Mouse (Mus musculus) fibroblast of lung, adult 2 months (primary cell): ENCODE data around the gene Slc2a4.
"Not testable (repeated sequence)": the region's sequence is repeated elsewhere in the genome, so short reads cannot be mapped to it uniquely, and the experiment has no call there.

Source experiments
- DNase-seq: peaks from one replicate; pipeline ENCODE4 v3.0.0-alpha.2; 2011; ENCODE audit warnings: low read depth

Slc2a4 gene

GRCm38 (mm10) chr11:69970775-69971174 lies 22.8 kb upstream of the Slc2a4 start:
- DNase-seq = no peak

- no peak for DNase-seq
Measured at GRCm38 (mm10) chr11:69970222-69970621, 22.2 kb upstream of the Slc2a4 start.

GRCm38 (mm10) chr11:69968793-69969192 lies 20.8 kb upstream of the Slc2a4 start:
- DNase-seq = no peak

GRCm38 (mm10) chr11:69966860-69967517 lies 19.0 kb upstream of the Slc2a4 start:
- no peak for DNase-seq

- DNase-seq = no peak
Measured at GRCm38 (mm10) chr11:69966006-69966859, 18.2 kb upstream of the Slc2a4 start.

- DNase-seq = no peak
Measured at GRCm38 (mm10) chr11:69965271-69966005, 17.4 kb upstream of the Slc2a4 start.

- DNase-seq = no peak
Measured at GRCm38 (mm10) chr11:69964650-69965270, 16.8 kb upstream of the Slc2a4 start, which contains the start of gene Cldn7. Gene Cldn7 (plus strand): TSS chr11:69964779.

- no peak for DNase-seq
Measured at GRCm38 (mm10) chr11:69961841-69962240, 13.9 kb upstream of the Slc2a4 start.

GRCm38 (mm10) chr11:69960616-69961015 lies 12.6 kb upstream of the Slc2a4 start:
- no peak for DNase-seq

GRCm38 (mm10) chr11:69956218-69956617 lies 8.2 kb upstream of the Slc2a4 start:
- no peak for DNase-seq

GRCm38 (mm10) chr11:69955618-69956017 lies 7.6 kb upstream of the Slc2a4 start:
- not testable (repeated sequence) for DNase-seq

GRCm38 (mm10) chr11:69953267-69953915 lies 5.4 kb upstream of the Slc2a4 start:
- DNase-seq = no peak

GRCm38 (mm10) chr11:69952274-69952673 lies 4.3 kb upstream of the Slc2a4 start:
- no peak for DNase-seq

- DNase-seq = no peak
Measured at GRCm38 (mm10) chr11:69950807-69951459, 2.9 kb upstream of the Slc2a4 start.

- peak; percentile 38 for DNase-seq
Measured at GRCm38 (mm10) chr11:69948763-69949150, 769 bp upstream of the Slc2a4 start.

GRCm38 (mm10) chr11:69947337-69948065 lies 487 bp downstream of the Slc2a4 start:
- no peak for DNase-seq

- no peak for DNase-seq
Measured at GRCm38 (mm10) chr11:69945997-69946891, 1.7 kb downstream of the Slc2a4 start.

GRCm38 (mm10) chr11:69945216-69945615 lies 2.8 kb downstream of the Slc2a4 start:
- no peak for DNase-seq

- no peak for DNase-seq
Measured at GRCm38 (mm10) chr11:69940962-69941361, 7.0 kb downstream of the Slc2a4 start.
